Mouse (Mus musculus) inflammation-experienced regulatory T-cells, adult 6 months (primary cell): ENCODE results near the gene Gm12248. TPM values are rescaled to one million over a fixed set of nuclear protein-coding genes. Genes with fewer than 3 reads are reported as not detected.
"Not testable (repeated sequence)": the region's sequence is repeated elsewhere in the genome, so short reads cannot be mapped to it uniquely, and the experiment has no call there.

ENCODE experiments used
- ATAC-seq: one replicate; pipeline ENCODE4 v1.8.0; 2017
- polyA plus RNA-seq, 3 experiments: library from polyadenylated mRNA; unstranded; fragments of 100-300 nt; shearing (Covaris generic); gene quantifications; one replicate each; pipeline ENCODE4 v1.2.1; 2017

Gm12248 gene
- polyA plus RNA-seq, 3 experiments from 2014 or later: 0.62 TPM; not detected in 2

- no peak for ATAC-seq
Measured at GRCm38 (mm10) chr11:58102146-58102545, 9.2 kb upstream of the Gm12248 start.

- ATAC-seq: no peak
Measured at GRCm38 (mm10) chr11:58101194-58101720, 8.3 kb upstream of the Gm12248 start.

- no peak for ATAC-seq
Measured at GRCm38 (mm10) chr11:58100006-58100405, 7.1 kb upstream of the Gm12248 start.

GRCm38 (mm10) chr11:58098366-58098720 lies 5.4 kb upstream of the Gm12248 start:
- not testable (repeated sequence) for ATAC-seq

GRCm38 (mm10) chr11:58097621-58098365 lies 4.9 kb upstream of the Gm12248 start:
- no peak for ATAC-seq

- no peak for ATAC-seq
Measured at GRCm38 (mm10) chr11:58096821-58097620, 4.1 kb upstream of the Gm12248 start.

GRCm38 (mm10) chr11:58096160-58096559 lies 3.2 kb upstream of the Gm12248 start:
- ATAC-seq: peak; percentile 95

GRCm38 (mm10) chr11:58095561-58095960 lies 2.6 kb upstream of the Gm12248 start:
- no peak for ATAC-seq

GRCm38 (mm10) chr11:58094766-58095165 lies 1.8 kb upstream of the Gm12248 start:
- no peak for ATAC-seq

- ATAC-seq: no peak
Measured at GRCm38 (mm10) chr11:58092541-58092940, 393 bp downstream of the Gm12248 start.

- ATAC-seq: no peak
Measured at GRCm38 (mm10) chr11:58081716-58082115, 11.2 kb downstream of the Gm12248 start.

GRCm38 (mm10) chr11:58077270-58077669 lies 15.7 kb downstream of the Gm12248 start:
- no peak for ATAC-seq

- no peak for ATAC-seq
Measured at GRCm38 (mm10) chr11:58072978-58073377, 20.0 kb downstream of the Gm12248 start.

- ATAC-seq: no peak
Measured at GRCm38 (mm10) chr11:58065025-58065424, 27.9 kb downstream of the Gm12248 start.

GRCm38 (mm10) chr11:58062586-58062985 lies 30.3 kb downstream of the Gm12248 start:
- ATAC-seq: no peak

- not testable (repeated sequence) for ATAC-seq
Measured at GRCm38 (mm10) chr11:58061218-58061617, 31.7 kb downstream of the Gm12248 start.

GRCm38 (mm10) chr11:58059752-58060151 lies 33.2 kb downstream of the Gm12248 start:
- ATAC-seq: not testable (repeated sequence)

- peak; percentile 61 for ATAC-seq
Measured at GRCm38 (mm10) chr11:58057455-58057854, 35.5 kb downstream of the Gm12248 start.

- ATAC-seq: no peak
Measured at GRCm38 (mm10) chr11:58046438-58046837, 46.5 kb downstream of the Gm12248 start.

GRCm38 (mm10) chr11:58042861-58043431 lies 50.0 kb downstream of the Gm12248 start:
- no peak for ATAC-seq

GRCm38 (mm10) chr11:58039027-58039426 lies 53.9 kb downstream of the Gm12248 start:
- no peak for ATAC-seq

- no peak for ATAC-seq
Measured at GRCm38 (mm10) chr11:58033635-58034034, 59.3 kb downstream of the Gm12248 start.

GRCm38 (mm10) chr11:58031176-58031575 lies 61.8 kb downstream of the Gm12248 start:
- peak; percentile 60 for ATAC-seq
